In the genomic region with DNA sequence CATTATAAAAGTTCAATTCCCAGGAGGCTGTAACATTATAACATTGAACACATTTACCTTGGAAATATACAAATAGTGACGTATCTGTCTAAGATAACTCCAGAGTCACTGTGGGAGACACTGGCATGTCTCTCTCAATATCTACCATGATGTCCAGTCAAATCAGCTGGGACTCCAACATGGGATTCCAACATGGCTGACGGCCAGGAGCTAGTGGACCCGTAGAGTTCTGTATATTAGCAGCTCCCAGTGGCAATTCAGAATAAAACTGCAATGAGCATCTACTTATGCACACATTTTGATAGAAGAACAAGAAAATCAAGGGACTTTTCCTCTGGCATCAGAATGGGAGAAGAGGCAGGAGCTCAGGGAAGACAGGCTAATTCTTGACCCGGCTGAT, we compare ENCODE assay signal across 21 mouse cellular contexts.
A peak's percentile ranks its signal among the peaks of the same experiment; 100 is the strongest.
DNase-seq lines count a peak whose midpoint lies in the region; ATAC-seq lines count a peak whose summit lies in the region.
"Had no signal": no experiment of that assay in that cellular context is flagged by ENCODE, and none has a peak within 500 bp of the region (broad histone marks: within the 10 kb centered on the region; RNA-seq: fewer than 3 reads in every experiment).

No protein-coding gene starts in this region.

- no peak overlapping the region for H3K9ac ChIP-seq in intestine, embryonic 14.5 days (ENCODE audit: low read length)
- no peak overlapping the region for H3K9ac ChIP-seq in intestine, embryonic 16.5 days (ENCODE audit: low read depth, low read length)
- H3K9ac ChIP-seq in kidney, embryonic 15.5 days: no peak overlapping the region

- no peaks in the 10 kb centered on the region for H3K36me3 ChIP-seq in intestine, embryonic 14.5 days (ENCODE audit: control insufficient read depth, insufficient read depth, low read length)
- H3K36me3 ChIP-seq in intestine, embryonic 16.5 days (ENCODE audit: control insufficient read depth, insufficient read depth, low read length): no peaks in the 10 kb centered on the region
- no peaks in the 10 kb centered on the region for H3K36me3 ChIP-seq in kidney, embryonic 15.5 days
- H3K36me3 ChIP-seq: G1E had no signal

- H3K27me3 ChIP-seq in intestine, embryonic 14.5 days (replicated peaks; ENCODE audit: control insufficient read depth, insufficient read depth, low read length): no peaks in the 10 kb centered on the region
- no peaks in the 10 kb centered on the region for H3K27me3 ChIP-seq in intestine, embryonic 16.5 days (replicated peaks; ENCODE audit: control insufficient read depth, insufficient read depth, low read length)
- H3K27me3 ChIP-seq in kidney, embryonic 15.5 days: no peaks in the 10 kb centered on the region
- H3K27me3 ChIP-seq: CH12.LX, Patski had no signal

- H3K4me2 ChIP-seq in intestine, embryonic 14.5 days (ENCODE audit: low read length): no peak overlapping the region
- no peak overlapping the region for H3K4me2 ChIP-seq in intestine, embryonic 16.5 days (ENCODE audit: low read depth, low read length)
- no peak overlapping the region for H3K4me2 ChIP-seq in kidney, embryonic 15.5 days

- DNase-seq in cerebellum, postnatal 10 days: peak; percentile 52 to 55
- no peak for DNase-seq in cerebellum, adult 8-10 months
- DNase-seq in intestine, embryonic 14.5 days (ENCODE audit: low spot score): no peak
- no peak for DNase-seq in kidney, postnatal 4 days
- DNase-seq: adrenal gland, adult 2 months; adrenal gland, adult 8-10 months; adrenal gland, postnatal 10 days; adrenal gland, postnatal 14 days; adrenal gland, postnatal 25 days; adrenal gland, postnatal 36 days; B cell, adult 2 months; cerebellum, adult 11 months; cerebellum, adult 11-12 months; cerebellum, adult 18-20 months had no signal

- 0 out of 2 replicates have a peak overlapping the region, but pooled peaks have one; percentile 14 for H3K27ac ChIP-seq in intestine, embryonic 14.5 days (ENCODE audit: low read depth)
- H3K27ac ChIP-seq in intestine, embryonic 16.5 days (ENCODE audit: low read length): no peak overlapping the region
- peak overlapping the region; percentile 30; the same call in 1 of the 2 replicates for H3K27ac ChIP-seq in kidney, embryonic 15.5 days

- no peak for ATAC-seq in intestine, embryonic 14.5 days (replicated peaks; ENCODE audit: low FRiP score, low TSS enrichment, low read depth)
- ATAC-seq in intestine, embryonic 16.5 days: no peak
- ATAC-seq in kidney, embryonic 15.5 days (replicated peaks; ENCODE audit: low FRiP score): no peak
- ATAC-seq: activated CD4-positive, CD25-positive, alpha-beta regulatory T cell, adult 4 months; CD4-positive, CD25-positive, alpha-beta regulatory T cell, adult 4 months; Patski had no signal

- peaks cover 33% of the 10 kb centered on the region for H3K4me1 ChIP-seq in intestine, embryonic 14.5 days (replicated peaks; ENCODE audit: control insufficient read depth, insufficient read depth, low read length)
- peaks cover 33% of the 10 kb centered on the region for H3K4me1 ChIP-seq in intestine, embryonic 16.5 days (ENCODE audit: control insufficient read depth, insufficient read depth, low read length)
- peaks cover 49% of the 10 kb centered on the region for H3K4me1 ChIP-seq in kidney, embryonic 15.5 days

- H3K9me3 ChIP-seq in intestine, embryonic 14.5 days (ENCODE audit: control insufficient read depth, low read length): no peaks in the 10 kb centered on the region
- H3K9me3 ChIP-seq in intestine, embryonic 16.5 days (ENCODE audit: control insufficient read depth, low read length): no peaks in the 10 kb centered on the region
- H3K9me3 ChIP-seq in kidney, embryonic 15.5 days (replicated peaks): no peaks in the 10 kb centered on the region
- H3K9me3 ChIP-seq: G1E had no signal

- WGBS in intestine, embryonic 14.5 days: 91% methylated on average over 4 of the region's 4 CpGs
- 90% methylated on average over 4 of the region's 4 CpGs for WGBS in intestine, embryonic 16.5 days
- WGBS in kidney, embryonic 15.5 days: 92% methylated on average over 4 of the region's 4 CpGs

- H3K4me3 ChIP-seq in intestine, embryonic 14.5 days (ENCODE audit: low read depth, low read length): no peak overlapping the region
- H3K4me3 ChIP-seq in intestine, embryonic 16.5 days (ENCODE audit: low read length): no peak overlapping the region
- H3K4me3 ChIP-seq in kidney, embryonic 15.5 days (replicated peaks): no peak overlapping the region

Comparison
In these comparisons a context has a peak if more than half of its experiments do, and no peak if none do; other contexts are left out.
1. DNase-seq: peak in cerebellum, postnatal 10 days (2 of 2); none in cerebellum, adult 8-10 months (single experiment), intestine, embryonic 14.5 days (single experiment) and kidney, postnatal 4 days (0 of 2).